Mouse (Mus musculus): ENCODE data around the gene Usp2.

Usp2 gene

DNA sequence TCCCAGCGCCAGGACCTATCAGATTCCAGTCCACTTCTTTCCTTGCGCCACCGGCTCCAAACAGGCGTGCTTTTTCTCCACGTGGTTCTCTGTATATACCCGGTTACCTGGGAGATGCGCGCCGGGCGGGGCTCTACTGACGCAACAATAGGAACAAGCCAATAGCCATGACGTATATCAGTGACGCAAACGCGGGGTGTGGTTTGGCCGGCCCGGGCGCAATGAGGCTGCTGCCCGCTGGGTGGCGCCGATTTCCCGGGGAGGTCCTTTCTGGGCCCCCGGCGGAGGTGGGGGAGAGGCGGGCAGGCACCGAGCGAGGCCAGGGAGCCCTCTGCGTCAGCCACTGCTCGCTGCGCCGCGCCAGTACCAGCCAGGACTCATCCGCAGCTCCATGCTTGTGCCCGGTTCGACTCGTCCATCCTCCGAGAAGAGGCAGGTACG lies at the start of gene Usp2:
Usp2 (plus strand) TSS at position 237 of the 441 bp plus-strand sequence.
- WGBS, result under 1% methylated on average over 38 of the region's 38 CpGs

DNA sequence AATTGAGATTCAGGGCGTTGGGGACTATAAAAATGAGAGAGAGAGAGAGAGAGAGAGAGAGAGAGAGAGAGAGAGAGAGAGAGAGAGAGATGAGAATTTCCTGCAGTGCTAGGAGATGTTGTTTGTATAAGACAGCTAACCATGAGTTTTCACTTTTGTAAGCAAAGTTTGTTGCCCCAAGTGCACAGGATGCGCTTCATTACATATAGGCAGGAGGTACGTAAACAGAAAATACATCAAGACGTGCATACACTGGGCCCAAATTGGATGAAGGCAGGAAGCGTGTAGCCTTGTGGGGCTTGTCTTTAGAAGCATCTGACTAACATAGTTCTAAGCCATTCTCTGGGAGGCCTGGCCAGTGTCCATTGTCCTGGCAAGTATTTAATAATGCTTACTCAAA lies 49.0 kb upstream of the Usp2 start:
- WGBS, result 89% methylated on average over 5 of the region's 5 CpGs

DNA sequence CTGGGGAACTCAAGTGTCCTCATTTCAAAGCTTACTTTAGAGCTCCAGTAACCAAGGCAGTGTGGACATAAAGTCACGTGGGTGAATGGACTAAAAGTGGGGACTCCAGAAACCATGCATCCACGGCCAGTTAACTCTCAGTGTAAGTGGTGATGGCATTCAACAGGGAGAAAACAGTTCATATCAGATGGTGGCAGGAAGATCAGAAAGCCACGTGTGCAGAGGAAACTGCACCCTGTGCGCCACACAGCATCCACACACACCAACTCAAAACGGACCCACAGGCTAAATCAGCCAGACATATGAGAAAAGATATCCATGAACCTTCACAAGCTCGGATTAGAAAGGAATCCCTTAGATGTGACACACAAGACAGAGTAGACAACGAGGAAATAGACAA lies 46.8 kb upstream of the Usp2 start:
- WGBS, result 81% methylated on average over 7 of the region's 7 CpGs

DNA sequence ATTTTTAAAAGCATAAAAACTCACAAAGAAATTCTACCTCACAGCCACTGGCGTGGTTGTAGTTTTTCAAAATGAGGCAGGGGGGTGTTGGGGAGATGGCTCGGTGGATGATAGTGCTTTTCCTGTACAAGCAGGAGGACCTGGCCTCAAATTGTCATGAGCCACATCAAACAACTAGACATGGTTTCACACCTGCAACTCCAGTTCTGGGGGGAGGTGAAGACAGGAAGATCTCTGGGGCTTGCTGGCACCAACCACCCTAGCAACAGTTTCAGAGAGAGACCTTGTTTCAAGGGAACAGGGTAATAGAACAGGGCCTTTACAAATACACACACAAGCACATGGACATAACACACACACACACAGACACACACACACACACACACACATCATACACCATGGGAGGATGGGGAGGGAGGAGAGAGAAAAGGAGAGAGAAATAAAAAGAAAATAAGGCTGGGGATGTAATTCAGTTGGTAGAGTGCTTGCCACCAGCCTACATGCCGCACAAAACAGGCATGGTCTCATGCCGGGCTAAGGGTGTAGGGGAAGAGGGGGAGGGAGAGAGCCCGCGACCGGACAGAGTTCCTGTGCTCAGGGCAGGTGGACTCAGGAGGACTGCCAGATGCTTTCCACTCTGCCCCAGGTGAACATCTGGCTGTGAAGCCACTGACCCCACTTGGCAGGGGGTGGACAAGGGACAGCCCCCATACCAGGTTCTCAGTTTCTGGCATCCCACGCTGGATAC lies 44.5 kb upstream of the Usp2 start:
- WGBS, result 74% methylated on average over 8 of the region's 8 CpGs

DNA sequence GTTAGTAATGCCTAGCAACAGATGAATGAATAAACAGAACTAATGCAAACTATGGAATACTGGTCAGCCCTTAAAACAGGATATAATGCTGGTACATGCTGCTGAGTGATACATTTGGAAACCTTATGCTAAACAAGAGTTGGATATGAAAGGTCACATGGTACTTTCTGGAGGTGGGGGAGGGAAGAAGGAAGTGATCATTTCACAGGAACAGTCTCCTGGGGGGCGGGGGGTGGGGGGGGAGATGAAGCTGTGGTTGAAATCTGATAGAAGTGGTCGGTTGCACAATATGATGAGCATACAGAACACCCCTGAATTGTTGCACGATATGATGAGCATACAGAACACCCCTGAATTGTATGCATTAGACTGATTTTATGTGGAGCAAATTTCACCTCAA lies 42.7 kb upstream of the Usp2 start:
- WGBS, result 83% methylated on average over 3 of the region's 3 CpGs

DNA sequence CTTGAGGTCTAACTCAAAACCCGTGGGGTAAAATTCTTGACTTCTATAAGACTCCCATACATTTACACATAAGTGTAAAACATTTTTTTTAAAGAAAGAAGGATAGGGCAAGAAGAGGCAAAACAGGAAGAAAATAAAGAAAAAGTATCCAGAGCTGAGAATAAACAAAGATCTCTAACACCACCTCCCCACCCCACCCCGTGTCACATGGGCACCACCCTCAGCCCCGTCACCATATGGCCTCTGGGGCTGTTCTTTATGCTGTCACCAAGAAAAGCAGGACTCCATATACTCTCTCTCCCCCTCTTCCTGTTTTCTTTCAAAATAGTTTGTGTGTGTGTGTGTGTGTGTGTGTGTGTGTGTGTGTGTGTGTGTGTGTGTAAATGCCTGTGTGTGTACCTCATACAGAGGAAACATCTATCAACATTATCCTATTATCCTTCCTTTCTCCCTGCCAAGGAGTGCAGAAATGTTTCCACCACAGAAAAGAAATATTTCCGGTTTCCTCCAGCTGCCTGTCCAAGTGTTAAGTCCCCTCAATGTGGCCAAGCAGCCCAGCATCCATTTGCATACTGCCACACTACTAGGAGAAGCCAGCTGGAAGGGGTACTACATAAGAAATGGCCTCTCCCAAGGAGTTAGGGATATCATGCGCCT lies 37.1 kb upstream of the Usp2 start:
- WGBS, result 47% methylated on average over 5 of the region's 5 CpGs

DNA sequence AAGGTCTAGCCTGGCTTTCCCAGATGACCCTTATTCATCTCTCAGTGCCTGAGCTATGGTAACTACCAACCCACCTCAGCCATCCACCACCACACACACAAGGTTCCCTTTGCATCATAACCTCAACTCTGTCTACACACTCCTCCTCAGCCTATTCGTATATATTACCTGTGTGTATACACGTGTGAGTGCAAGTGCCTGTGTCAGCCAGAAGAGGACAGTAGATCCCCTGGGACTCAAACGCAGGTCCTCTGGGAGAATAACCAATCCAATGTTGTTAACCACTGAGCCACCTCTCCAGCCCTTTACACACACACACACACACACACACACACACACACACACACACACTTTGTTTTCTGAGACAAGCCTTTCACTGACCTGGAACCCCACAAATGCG lies 36.2 kb upstream of the Usp2 start:
- 93% methylated on average over 4 of the region's 4 CpGs for WGBS

DNA sequence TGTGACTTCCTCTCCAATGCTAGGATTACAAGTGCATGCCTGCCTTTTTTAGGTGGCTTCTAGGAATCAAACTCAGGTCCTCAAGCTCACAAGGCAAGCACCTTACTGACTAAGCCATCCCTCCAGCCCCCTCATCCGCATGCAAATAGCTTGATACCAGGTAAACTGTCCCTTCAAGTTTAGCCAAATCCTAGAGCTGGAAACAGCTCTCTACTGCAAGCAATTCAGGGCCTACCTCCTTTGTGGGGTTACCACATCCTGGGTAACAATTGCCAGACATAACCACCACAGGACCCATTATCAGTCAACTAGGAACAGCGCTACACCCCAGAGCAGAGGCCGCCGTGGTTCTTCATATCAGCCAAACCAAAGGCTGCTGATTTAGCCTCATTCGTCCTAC lies 35.7 kb upstream of the Usp2 start:
- 87% methylated on average over 5 of the region's 5 CpGs for WGBS

DNA sequence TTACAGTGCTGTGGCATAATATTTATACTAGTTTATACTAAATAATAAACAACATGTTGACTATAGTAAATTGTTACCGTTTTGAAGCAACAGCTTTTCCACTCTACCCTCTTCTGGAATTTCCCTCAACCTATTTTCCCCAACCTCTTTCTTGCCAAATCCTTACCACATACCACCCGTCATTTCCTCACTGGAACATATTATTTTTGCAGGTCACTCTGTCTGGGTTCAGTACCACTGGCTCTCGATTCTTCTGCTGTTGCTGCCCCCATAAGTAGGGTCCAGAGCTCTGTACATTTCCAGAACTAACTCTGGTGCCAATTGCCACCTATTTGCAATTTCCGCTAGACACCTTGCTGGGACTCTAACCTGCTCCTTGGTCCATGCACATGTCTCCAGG lies 34.9 kb upstream of the Usp2 start:
- WGBS, result 84% methylated on average over 4 of the region's 4 CpGs

DNA sequence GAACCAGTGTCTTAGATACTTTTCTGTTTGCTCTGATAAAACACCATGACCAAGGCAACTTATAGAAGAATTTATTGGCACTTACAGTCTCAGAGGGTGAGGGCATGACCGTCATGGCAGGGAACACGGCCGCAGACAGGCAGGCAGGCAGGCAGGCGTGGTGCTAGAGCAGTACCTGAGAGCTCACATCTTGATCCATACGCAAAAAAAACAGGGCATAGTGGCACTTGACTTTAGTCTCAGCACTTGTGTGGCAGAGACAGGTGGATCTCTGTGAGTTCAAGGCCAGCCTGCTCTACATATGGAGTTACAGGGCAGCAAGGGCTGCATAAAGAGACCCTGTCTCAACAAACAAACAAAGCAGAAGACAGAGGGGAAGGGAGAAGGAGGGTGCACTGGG lies 33.5 kb upstream of the Usp2 start:
- 98% methylated on average over 5 of the region's 5 CpGs for WGBS

DNA sequence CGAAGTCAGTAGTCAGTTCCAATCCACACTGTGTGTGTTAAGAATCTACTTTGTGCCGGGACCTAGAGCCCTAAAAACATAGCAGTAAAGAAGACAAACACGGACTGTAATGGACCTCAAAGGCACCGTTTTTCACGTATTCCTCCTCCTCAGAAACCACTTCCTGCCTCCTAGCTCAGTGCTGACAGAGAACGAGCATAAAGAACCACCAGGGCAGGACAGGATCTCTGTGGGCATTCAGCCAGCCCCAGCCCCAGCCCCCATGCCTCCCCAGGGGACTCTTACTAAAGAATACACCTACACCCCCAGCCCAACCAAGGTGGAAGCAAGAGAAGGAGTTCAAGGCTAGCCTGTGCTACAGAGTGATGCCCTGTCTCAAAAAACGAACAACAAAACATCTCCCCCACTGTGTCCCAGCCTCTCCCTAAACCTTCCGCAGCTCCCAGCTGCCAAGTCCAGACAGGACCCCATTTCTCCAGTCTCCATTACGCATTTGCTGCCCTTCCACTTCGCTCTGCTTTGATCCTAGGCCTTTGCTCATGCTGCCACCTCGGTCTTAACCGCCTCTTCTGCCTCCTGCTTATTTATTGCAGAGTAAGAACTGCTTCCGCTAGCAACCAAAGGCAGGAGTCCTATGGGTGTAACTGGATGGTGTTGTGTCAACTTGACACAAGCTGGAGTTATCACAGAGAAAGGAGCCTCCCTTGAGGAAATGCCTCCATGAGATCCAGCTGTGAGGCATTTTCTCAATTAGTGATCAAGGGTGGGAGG lies 32.7 kb upstream of the Usp2 start:
- 82% methylated on average over 13 of the region's 13 CpGs for WGBS

DNA sequence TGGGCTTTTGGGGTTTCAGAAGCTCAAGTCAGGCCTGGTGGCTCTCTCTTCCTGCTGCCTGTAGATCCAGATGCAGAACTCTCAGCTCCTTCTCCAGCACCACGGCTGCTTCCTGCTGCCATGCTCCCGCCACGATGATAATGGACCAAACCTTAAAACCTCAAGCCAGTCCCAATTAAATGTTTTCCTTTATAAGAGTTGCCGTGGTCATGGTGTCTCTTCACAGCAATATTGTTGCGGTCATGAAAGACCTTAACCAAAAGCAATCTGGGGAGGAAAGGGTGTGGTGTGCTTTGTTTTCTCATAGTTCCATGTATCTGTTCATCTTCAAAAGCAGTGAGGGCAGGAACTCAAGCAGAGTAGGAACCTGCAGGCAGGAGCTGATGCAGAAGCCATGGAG lies 29.7 kb upstream of the Usp2 start:
- WGBS, result 93% methylated on average over 5 of the region's 5 CpGs

DNA sequence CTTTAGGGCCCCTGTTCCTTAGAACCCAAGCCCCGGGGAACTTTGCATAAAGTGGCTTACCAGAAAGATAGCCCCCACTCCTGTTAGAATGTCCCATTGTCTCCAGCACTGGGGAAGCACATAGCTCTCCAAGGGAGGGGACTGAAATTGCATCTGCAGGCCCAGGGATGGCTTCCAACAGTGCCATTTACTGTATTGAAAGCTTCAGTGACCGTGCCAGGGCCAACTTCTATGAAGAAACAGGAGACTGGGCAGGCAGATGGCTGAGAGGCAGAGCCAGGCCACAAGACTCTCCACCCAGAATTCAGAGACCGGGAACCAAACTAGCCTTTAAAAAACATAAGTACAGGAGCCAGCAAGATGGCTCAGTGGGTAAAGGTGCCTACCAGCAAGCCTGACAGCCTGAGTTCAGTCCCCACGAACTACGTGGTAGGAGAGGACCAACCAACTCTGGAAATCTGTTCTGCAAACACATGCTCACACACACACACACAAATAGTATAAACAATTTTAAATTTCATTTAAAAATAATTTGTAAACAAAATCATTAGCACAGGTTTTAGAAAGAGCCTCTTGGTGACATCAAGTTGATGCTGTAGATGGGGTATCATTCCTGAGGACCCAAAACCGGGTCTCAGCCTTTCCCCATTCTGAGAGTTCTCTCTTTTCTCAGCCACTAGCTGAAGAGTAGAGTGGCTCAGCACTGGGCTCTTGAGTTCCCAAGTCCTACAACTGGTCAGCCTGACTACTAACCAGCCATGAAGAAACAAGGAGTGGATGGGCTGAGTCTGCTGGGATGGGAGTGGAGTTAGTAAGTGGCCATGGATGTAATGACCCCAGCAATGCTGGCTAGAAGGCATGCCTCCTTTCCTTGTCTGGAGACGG lies 25.1 kb upstream of the Usp2 start:
- WGBS, result 76% methylated on average over 7 of the region's 7 CpGs

DNA sequence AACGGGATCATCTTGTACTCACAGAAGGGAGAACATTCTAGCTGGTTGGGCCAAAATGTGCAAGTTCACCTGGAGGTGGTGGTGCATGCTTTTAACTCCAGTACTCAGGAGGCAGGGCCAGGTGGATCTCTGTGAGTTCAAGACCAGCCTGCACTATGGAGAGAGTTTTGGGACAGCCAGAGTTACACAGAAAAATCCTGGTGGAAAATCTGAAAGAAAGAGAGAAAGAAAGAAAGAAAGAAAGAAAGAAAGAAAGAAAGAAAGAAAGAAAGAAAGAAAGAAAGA lies 24.5 kb upstream of the Usp2 start:
- 84% methylated on average over 1 of the region's 1 CpGs for WGBS

DNA sequence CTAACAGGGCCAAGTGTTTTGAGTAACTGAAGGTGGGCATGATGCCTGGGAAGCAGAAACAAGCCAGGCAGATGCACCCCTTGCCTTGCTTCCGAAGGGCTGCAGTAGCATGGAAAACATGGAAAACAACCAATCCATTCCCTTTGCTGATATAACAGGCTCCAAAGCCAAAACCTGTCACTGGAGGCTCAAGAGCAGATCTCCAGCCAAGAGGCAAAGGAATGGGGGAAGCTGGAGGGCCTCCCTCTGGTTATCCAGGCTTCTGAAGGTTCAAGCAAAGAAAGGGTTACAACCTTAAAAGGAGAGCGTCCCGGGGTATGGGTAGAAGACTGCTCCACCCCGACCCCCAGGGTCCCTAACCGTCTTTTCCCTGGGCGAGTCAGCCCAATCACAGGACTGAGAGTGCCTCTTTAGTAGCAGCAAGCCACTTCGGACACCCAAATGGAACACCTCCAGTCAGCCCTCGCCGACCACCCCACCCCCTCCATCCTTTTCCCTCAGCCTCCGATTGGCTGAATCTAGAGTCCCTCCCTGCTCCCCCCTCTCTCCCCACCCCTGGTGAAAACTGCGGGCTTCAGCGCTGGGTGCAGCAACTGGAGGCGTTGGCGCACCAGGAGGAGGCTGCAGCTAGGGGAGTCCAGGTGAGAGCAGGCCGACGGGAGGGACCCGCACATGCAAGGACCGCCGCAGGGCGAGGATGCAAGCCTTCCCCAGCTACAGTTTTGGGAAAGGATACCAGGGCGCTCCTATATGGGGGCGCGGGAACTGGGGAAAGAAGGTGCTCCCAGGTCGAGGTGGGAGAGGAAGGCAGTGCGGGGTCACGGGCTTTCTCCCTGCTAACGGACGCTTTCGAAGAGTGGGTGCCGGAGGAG lies 23.7 kb upstream of the Usp2 start, which contains the start of gene Thy1:
Thy1 (plus strand) TSS at position 549 of the 872 bp plus-strand sequence.
- under 1% methylated on average over 30 of the region's 30 CpGs for WGBS

DNA sequence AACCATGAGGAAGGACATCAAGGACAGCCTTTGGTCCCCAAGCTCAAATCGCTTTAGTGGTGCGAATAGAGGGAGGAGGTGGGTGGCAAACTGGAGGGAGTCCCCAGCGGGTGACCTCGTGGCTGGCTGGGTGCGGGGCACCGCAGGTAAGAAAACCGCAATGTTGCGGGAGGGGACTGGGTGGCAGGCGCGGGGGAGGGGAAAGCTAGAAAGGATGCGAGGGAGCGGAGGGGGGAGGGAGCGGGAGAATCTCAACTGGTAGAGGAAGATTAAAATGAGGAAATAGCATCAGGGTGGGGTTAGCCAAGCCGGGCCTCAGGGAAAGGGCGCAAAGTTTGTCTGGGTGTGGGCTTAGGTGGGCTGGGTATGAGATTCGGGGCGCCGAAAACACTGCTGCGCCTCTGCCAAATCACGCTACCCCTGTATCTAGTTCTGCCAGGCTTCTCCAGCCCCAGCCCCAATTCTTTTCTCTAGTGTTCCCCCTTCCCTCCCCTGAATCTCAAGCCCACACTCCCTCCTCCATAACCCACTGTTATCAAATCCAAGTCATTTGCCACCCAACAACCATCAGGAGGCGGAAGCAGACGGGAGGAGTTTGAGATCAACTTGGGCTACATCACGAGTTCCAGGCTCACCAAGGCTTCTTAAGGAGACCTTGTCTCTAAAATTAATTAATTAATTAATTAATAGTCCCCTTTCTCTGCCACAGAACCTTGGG lies 23.0 kb upstream of the Usp2 start:
- 3% methylated on average over 23 of the region's 23 CpGs for WGBS

DNA sequence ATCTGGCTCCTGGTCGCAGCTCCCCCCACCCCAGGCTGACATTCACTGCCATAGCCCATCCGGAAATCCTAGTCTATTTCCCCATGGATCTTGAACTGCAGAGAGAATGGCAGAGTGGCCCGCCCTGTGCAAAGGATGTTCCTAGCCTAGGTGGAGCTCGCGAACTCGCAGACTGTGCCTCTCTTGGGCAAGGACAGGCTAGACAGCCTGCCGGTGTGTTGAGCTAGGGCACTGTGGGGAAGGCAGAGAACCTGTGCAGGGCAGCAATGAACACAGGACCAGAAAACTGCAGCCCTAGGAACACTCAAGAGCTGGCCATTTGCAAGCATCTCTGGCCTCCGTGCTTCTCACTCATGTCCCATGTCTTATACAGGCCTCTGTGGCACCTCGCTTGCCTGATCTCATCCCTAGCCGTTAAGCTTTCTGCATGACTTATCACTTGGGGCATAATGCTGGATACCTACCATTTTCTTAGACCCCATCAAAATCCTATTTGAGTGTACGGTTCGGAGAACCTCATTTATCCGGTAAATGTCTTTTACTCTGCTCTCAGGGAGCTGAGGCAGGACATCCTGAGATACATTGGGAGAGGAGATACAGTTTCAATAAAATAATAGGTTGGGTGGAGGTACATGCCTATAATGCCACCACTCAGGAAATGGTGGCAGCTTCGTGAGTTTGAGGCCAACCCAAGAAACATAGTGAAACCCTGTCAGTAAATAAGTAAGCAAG lies 22.2 kb upstream of the Usp2 start:
- 27% methylated on average over 14 of the region's 14 CpGs for WGBS

DNA sequence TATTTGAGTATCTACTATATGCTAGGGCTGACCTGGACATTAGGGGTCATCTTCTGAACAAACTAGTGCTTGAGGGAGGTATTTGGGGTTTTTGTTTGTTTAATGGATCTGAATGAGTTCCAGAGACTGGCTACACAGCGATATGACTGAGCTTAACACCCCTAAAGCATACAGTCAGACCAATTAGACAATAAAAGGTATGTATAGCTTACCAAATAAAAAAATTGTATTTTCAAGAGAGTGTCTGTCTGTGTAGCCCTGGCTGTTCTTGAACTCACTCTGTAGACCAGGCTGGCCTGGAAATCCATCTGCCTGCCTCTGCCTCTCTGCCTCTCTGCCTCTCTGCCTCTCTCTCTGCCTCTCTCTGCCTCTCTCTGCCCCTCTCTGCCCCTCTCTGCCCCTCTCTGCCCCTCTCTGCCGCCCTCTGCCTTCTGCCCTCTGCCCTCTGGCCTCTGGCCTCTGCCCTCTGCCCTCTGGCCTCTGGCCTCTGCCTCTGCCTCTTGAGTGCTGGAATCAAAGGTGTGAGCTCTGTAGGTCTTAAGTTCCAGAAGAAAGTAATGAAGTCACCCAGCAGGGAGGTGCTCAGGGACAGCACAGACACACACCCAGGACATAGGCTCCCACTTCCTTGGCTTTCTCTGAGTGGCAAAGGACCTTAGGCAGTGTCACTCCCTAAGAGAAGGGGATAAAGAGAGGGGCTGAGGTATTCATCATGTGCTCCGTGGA lies 21.5 kb upstream of the Usp2 start:
- 62% methylated on average over 3 of the region's 3 CpGs for WGBS

DNA sequence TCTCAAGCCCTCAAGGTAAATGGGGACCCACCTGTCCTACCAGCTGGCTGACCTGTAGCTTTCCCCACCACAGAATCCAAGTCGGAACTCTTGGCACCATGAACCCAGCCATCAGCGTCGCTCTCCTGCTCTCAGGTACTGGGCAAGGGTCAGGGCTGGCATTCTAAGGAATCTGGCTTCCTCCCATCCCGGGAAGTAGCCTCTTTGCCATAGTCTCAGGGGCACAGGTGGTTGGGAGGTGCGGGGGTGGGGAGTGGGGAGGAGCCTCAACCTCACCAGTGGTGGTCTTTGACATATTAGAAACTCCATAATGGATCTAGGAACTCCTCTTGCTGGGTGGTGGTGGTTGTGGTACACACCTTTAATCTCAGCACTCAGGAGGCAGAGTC lies 20.9 kb upstream of the Usp2 start:
- whole genome bisulfite sequencing, result 76% methylated on average over 5 of the region's 5 CpGs

Data from cerebral cortex, adult 2 months (tissue).